Mouse (Mus musculus) c-Kit-positive CD71-negative TER-119-negative erythroid progenitor cells, embryonic 14.5 days (primary cell): ENCODE results near the gene Cd207.
"Not testable (repeated sequence)": the region's sequence is repeated elsewhere in the genome, so short reads cannot be mapped to it uniquely, and the experiment has no call there.

Source experiments
- DNase-seq: peaks from one replicate; pipeline ENCODE4 v3.0.0-alpha.2; 2013; ENCODE audit warnings: low read depth

Cd207 gene

GRCm38 (mm10) chr6:83697932-83698331 is 20.3 kb upstream of the Cd207 start:
- no peak for DNase-seq

GRCm38 (mm10) chr6:83696684-83697083 is 19.0 kb upstream of the Cd207 start:
- DNase-seq: no peak

GRCm38 (mm10) chr6:83695731-83696130 is 18.1 kb upstream of the Cd207 start:
- DNase-seq: no peak

- peak; percentile 74 for DNase-seq
Observed at GRCm38 (mm10) chr6:83693835-83694234, 16.2 kb upstream of the Cd207 start.

- no peak for DNase-seq
Observed at GRCm38 (mm10) chr6:83692962-83693361, 15.3 kb upstream of the Cd207 start.

- no peak for DNase-seq
Observed at GRCm38 (mm10) chr6:83690936-83691335, 13.3 kb upstream of the Cd207 start.

- peak; percentile 61 for DNase-seq
Observed at GRCm38 (mm10) chr6:83690277-83690676, 12.6 kb upstream of the Cd207 start.

GRCm38 (mm10) chr6:83689374-83689773 is 11.7 kb upstream of the Cd207 start:
- no peak for DNase-seq

GRCm38 (mm10) chr6:83673395-83673794 is 4.3 kb downstream of the Cd207 start:
- DNase-seq: peak; percentile 67

GRCm38 (mm10) chr6:83665009-83665408 is 12.6 kb downstream of the Cd207 start:
- no peak for DNase-seq

- no peak for DNase-seq
Observed at GRCm38 (mm10) chr6:83660821-83661220, 16.8 kb downstream of the Cd207 start.

GRCm38 (mm10) chr6:83656087-83656486 is 21.6 kb downstream of the Cd207 start, which contains the start of gene Clec4f:
Gene Clec4f, minus strand, starts transcription at chr6:83656187.
- no peak for DNase-seq

GRCm38 (mm10) chr6:83646715-83647114 is 30.9 kb downstream of the Cd207 start:
- no peak for DNase-seq

GRCm38 (mm10) chr6:83635329-83635728 is 42.3 kb downstream of the Cd207 start:
- no peak for DNase-seq

- DNase-seq: not testable (repeated sequence)
Observed at GRCm38 (mm10) chr6:83634631-83635030, 43.0 kb downstream of the Cd207 start.

GRCm38 (mm10) chr6:83634106-83634505 is 43.6 kb downstream of the Cd207 start:
- DNase-seq: not testable (repeated sequence)

- DNase-seq: no peak
Observed at GRCm38 (mm10) chr6:83631815-83632214, 45.8 kb downstream of the Cd207 start.

- DNase-seq: no peak
Observed at GRCm38 (mm10) chr6:83626781-83627180, 50.9 kb downstream of the Cd207 start.
